Mouse (Mus musculus) stomach, postnatal 0 days (tissue): ENCODE measurements around the gene Birc2.

Source experiments
- CTCF ChIP-seq: IDR thresholded peaks from 2 replicates; pipeline ENCODE4 v1.5.1; 2016; ENCODE audit warnings: antibody characterized with exemption, low read depth, mild to moderate bottlenecking, moderate library complexity
- EP300 ChIP-seq: optimal IDR thresholded peaks from 2 replicates; pipeline ENCODE3; 2016; ENCODE audit warnings: antibody characterized with exemption

GRCm38 (mm10) chr9:7882304-7882865 is 45.5 kb upstream of the Birc2 start:
- TF ChIP-seq CTCF: no peak
- TF ChIP-seq EP300: no peak
